Mouse (Mus musculus) G1E (cell line): ENCODE results near the gene Kif5c.

Source experiments
- CTCF ChIP-seq: IDR thresholded peaks from 2 replicates; pipeline ENCODE4 v1.5.1; 2012; ENCODE audit warnings: low read depth, low read length, inconsistent platforms, mixed read lengths
- GATA1 ChIP-seq: IDR thresholded peaks from 2 replicates; pipeline ENCODE4 v1.6.1; 2012; ENCODE audit warnings: borderline replicate concordance, low read length, inconsistent platforms, mixed read lengths

DNA sequence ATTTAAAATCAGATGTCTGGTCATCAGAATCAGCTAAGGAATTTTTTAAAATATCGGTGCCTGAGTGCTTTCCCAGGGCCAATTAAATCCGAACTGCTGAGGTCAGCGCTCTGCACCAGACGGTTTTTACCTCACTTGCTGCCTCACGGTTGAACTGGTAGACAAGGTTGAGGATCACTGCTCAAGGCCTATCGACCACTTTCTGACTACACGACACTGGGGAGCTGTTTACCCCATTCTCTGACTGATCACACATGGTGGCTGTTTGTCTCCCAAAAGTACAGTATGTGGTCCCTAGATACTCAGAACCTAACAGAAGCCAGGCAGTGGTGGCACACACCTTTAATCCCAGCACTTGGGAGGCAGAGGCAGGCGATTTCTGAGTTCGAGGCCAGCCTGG lies 46.4 kb upstream of the Kif5c start:
- TF ChIP-seq CTCF (no peak), GATA1 (no peak)
